Mouse (Mus musculus) bone marrow, adult 2 months (tissue): ENCODE results near the gene Negr1. TPM values are rescaled to one million over a fixed set of nuclear protein-coding genes. Genes with fewer than 3 reads are reported as not detected.
A peak's percentile ranks its signal among the peaks of the same experiment; 100 is the strongest.

Experiments used
- H3K27ac ChIP-seq: fragments of 200-500 bp; 2 replicates; pipeline ENCODE4 v1.5.1; 2012; ENCODE audit warnings: low read depth, mild to moderate bottlenecking, control low read depth, inconsistent platforms, low read length; ENCODE audit not compliant: control insufficient read depth, poor library complexity, insufficient read depth
- H3K4me1 ChIP-seq: fragments of 200-500 bp; 2 replicates; pipeline ENCODE4 v1.6.1; 2011; ENCODE audit warnings: low read length; ENCODE audit not compliant: control insufficient read depth, insufficient read depth
- H3K4me3 ChIP-seq: fragments of 200-500 bp; replicated peaks from 2 replicates; pipeline ENCODE3; 2011; ENCODE audit warnings: mild to moderate bottlenecking, low read depth, low read length, control low read depth; ENCODE audit not compliant: control insufficient read depth
- CTCF ChIP-seq: fragments of 200-500 bp; IDR thresholded peaks from 2 replicates; pipeline ENCODE4 v1.5.1; 2011; ENCODE audit warnings: low read length, control low read depth; ENCODE audit not compliant: control insufficient read depth, insufficient read depth
- POLR2A ChIP-seq: fragments of 200-500 bp; IDR thresholded peaks from 2 replicates; pipeline ENCODE4 v1.6.1; 2011; ENCODE audit warnings: low read depth, mild to moderate bottlenecking, control low read depth, low read length, borderline replicate concordance; ENCODE audit not compliant: control insufficient read depth
- WGBS: fragments of 180-500 bp; shearing (Covaris S2); methylation state at CpG from one replicate; pipeline ENCODE4 v1.1.7; 2018; 5-methylcytosine and 5-hydroxymethylcytosine counted together
- polyA plus RNA-seq: library from polyadenylated mRNA; stranded (reverse); fragments of >200 nt; gene quantifications from 2 replicates; pipeline ENCODE4 v1.2.4, GENCODE M21; 2011; ENCODE audit warnings: low replicate concordance; ENCODE audit not compliant: missing spikeins, insufficient read depth, insufficient read length

Negr1 gene
- polyA plus RNA-seq: 1.7 and 1.8 TPM in 2 replicates

GRCm38 (mm10) chr3:156561524-156562423 lies at the start of gene Negr1:
TSS of gene Negr1 (plus strand) at chr3:156561794.
- peak within 1 kb of the TSS; percentile 60 for H3K4me3 ChIP-seq
- TF ChIP-seq POLR2A (no peak), CTCF (no peak)
- no peak within 1 kb of the TSS; the same call in 1 of the 2 replicates for H3K27ac ChIP-seq
- no peaks in the 10 kb centered on the region; the same call in 1 of the 2 replicates for H3K4me1 ChIP-seq
- WGBS: under 1% methylated on average over 79 of the region's 79 CpGs

- Histone ChIP-seq H3K4me1 (no peaks in the 10 kb centered on the region), H3K27ac (no peak overlapping the region), H3K4me3 (no peak overlapping the region)
- TF ChIP-seq CTCF: no peak
- TF ChIP-seq POLR2A: no peak
- WGBS: 73% methylated on average over 8 of the region's 8 CpGs
These were observed 35.1 kb upstream of the Negr1 start for GRCm38 (mm10) chr3:156526461-156526933.

DNA sequence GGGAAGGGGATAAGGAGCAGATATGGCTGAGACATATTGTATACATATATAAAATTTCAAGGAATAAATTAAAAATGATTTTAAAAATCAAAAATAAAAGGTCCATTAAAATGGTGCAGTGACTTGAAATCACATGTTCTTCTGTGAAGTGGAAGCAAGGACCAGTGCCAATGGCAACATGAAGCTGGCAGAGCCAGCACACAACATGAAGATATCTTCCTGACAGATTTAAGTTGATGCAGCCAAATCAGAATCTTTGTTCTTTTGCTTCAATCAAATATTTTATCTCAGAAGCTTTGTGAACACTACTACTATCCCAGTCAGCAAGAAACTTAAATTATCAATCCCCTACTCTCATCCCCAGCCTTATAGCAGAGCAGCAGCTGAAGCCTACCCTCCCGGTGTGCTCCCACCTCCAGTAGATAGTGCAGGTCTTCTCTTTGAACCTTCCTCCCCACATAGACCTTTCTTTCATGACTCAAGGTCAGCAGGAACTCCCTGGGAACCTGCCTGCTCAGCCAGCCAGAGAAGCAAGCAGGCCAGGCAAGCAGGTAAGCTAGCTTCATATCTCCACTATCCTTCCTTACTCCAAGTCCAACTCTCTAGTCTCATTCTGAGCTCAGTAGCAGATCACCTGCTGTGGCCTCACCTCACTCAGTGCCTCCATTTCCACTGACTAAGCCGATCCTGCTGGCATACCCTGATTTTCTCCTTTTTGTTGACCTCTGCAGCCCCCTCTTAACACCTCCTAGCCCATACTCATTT lies 34.2 kb upstream of the Negr1 start:
- 68% methylated on average over 2 of the region's 2 CpGs for WGBS
- H3K27ac ChIP-seq: no peak overlapping the region
- H3K4me3 ChIP-seq: no peak overlapping the region
- TF ChIP-seq CTCF (no peak), POLR2A (no peak)
- no peaks in the 10 kb centered on the region for H3K4me1 ChIP-seq

- no peaks in the 10 kb centered on the region; the same call in 1 of the 2 replicates for H3K4me1 ChIP-seq
- H3K4me3 ChIP-seq: no peak overlapping the region
- no peak overlapping the region for H3K27ac ChIP-seq
- TF ChIP-seq CTCF: no peak
- no peak for TF ChIP-seq POLR2A
- 32% methylated on average over 8 of the region's 8 CpGs for WGBS
These were observed 2.2 kb upstream of the Negr1 start for GRCm38 (mm10) chr3:156559441-156559825.

- 13% methylated on average over 19 of the region's 19 CpGs for WGBS
- Histone ChIP-seq H3K27ac (no peak overlapping the region), H3K4me3 (no peak overlapping the region), H3K4me1 (no peaks in the 10 kb centered on the region; the same call in 1 of the 2 replicates)
- TF ChIP-seq POLR2A (no peak), CTCF (no peak)
These were observed 1.6 kb upstream of the Negr1 start for GRCm38 (mm10) chr3:156559826-156560471.

GRCm38 (mm10) chr3:156560766-156561165 lies 828 bp upstream of the Negr1 start:
- peak; percentile 28; the same call in 1 of the 2 replicates for TF ChIP-seq POLR2A
- no peak for TF ChIP-seq CTCF
- no peaks in the 10 kb centered on the region; the same call in 1 of the 2 replicates for H3K4me1 ChIP-seq
- no peak overlapping the region; the same call in 1 of the 2 replicates for H3K27ac ChIP-seq
- WGBS: under 1% methylated on average over 27 of the region's 27 CpGs
- H3K4me3 ChIP-seq: peak overlapping the region; percentile 60

DNA sequence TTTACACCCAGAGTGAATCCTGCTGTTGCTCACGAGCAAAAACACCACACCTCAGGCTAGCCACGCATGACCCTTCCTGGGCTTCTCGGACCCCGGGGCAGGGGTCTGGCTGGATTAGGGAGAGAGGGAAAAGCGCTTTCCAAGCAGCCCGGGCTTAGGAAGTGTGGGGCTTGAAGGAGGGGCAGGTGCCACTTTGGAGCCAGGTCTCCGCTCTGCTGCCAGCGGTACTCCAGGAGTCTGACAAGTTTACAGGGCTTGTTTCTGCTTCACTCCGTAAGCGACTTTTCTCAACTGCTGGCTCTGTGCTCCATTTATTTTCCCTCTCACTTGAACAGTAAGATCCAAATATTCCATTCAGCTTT lies 811 bp downstream of the Negr1 start:
- H3K4me1 ChIP-seq: no peaks in the 10 kb centered on the region; the same call in 1 of the 2 replicates

GRCm38 (mm10) chr3:156562796-156563195 lies 1.2 kb downstream of the Negr1 start:
- WGBS: 16% methylated on average over 2 of the region's 2 CpGs
- no peak for TF ChIP-seq CTCF
- no peak for TF ChIP-seq POLR2A
- H3K27ac ChIP-seq: no peak overlapping the region
- H3K4me3 ChIP-seq: no peak overlapping the region
- no peaks in the 10 kb centered on the region; the same call in 1 of the 2 replicates for H3K4me1 ChIP-seq

More for the DNA sequence above, 811 bp downstream of the Negr1 start:
- TF ChIP-seq CTCF: no peak
- TF ChIP-seq POLR2A: no peak
- Histone ChIP-seq H3K27ac (no peak overlapping the region), H3K4me3 (no peak overlapping the region)
- 4% methylated on average over 10 of the region's 10 CpGs for WGBS
